Mouse (Mus musculus) heart, embryonic 14.5 days (tissue): Measurements from ENCODE around the gene Nhsl2. TPM values are rescaled to one million over a fixed set of nuclear protein-coding genes. Genes with fewer than 3 reads are reported as not detected.

ENCODE experiments used
- ATAC-seq: fragments of 200-750 bp; cut with Nextera tagmentation; 2 replicates; pipeline ENCODE4 v1.8.0; 2017; ENCODE audit warnings: low read depth, moderate TSS enrichment; ENCODE audit not compliant: insufficient number of reproducible peaks, insufficient read depth, low FRiP score
- H3K27ac ChIP-seq, 2 experiments: fragments of 200-500 bp in 1 of 2; fragments of 300-500 bp in 1 of 2; sonication (generic) in 1 of 2; replicated peaks in 1 of 2; 2 replicates each; pipeline ENCODE4 v1.5.1; 2012 to 2014; ENCODE audit warnings: low read depth in 2 of 2, low read length in 2 of 2, control low read depth in 1 of 2, mild to moderate bottlenecking in 1 of 2, mixed read lengths in 1 of 2; ENCODE audit not compliant: control insufficient read depth in 1 of 2, insufficient read depth in 1 of 2
- H3K27me3 ChIP-seq: fragments of 300-500 bp; sonication (generic); 2 replicates; pipeline ENCODE4 v1.6.1; 2014; ENCODE audit warnings: mild to moderate bottlenecking, low read length, control low read depth; ENCODE audit not compliant: control insufficient read depth, insufficient read depth
- H3K36me3 ChIP-seq: fragments of 300-500 bp; sonication (generic); 2 replicates; pipeline ENCODE4 v1.6.1; 2014; ENCODE audit warnings: mild to moderate bottlenecking, control low read depth, low read length, mixed read lengths; ENCODE audit not compliant: control insufficient read depth, insufficient read depth
- H3K4me1 ChIP-seq, 2 experiments: fragments of 200-500 bp in 1 of 2; fragments of 300-500 bp in 1 of 2; sonication (generic) in 1 of 2; 2 replicates each; pipeline ENCODE4 v1.6.1; 2012 to 2014; ENCODE audit warnings: low read length in 2 of 2, control low read depth in 1 of 2, mixed read lengths in 1 of 2; ENCODE audit not compliant: control insufficient read depth in 2 of 2, insufficient read depth in 2 of 2
- H3K4me2 ChIP-seq: fragments of 300-500 bp; sonication (generic); 2 replicates; pipeline ENCODE4 v1.6.1; 2014; ENCODE audit warnings: mild to moderate bottlenecking, low read length
- H3K4me3 ChIP-seq, 2 experiments: fragments of 200-500 bp in 1 of 2; fragments of 300-500 bp in 1 of 2; sonication (generic) in 1 of 2; 2 replicates each; pipeline ENCODE4 v1.5.1; 2012 to 2014; ENCODE audit warnings: low read length in 2 of 2, mild to moderate bottlenecking in 2 of 2, control low read depth in 1 of 2, low read depth in 1 of 2, moderate library complexity in 1 of 2; ENCODE audit not compliant: control insufficient read depth in 1 of 2, insufficient read depth in 1 of 2
- H3K9ac ChIP-seq: fragments of 300-500 bp; sonication (generic); 2 replicates; pipeline ENCODE4 v1.6.1; 2014; ENCODE audit warnings: mild to moderate bottlenecking, low read length
- H3K9me3 ChIP-seq: fragments of 300-500 bp; sonication (generic); 2 replicates; pipeline ENCODE4 v1.6.1; 2016; ENCODE audit warnings: low read length, control low read depth; ENCODE audit not compliant: control insufficient read depth
- WGBS: fragments of 180-500 bp; shearing (Covaris S2); extraction: QIAGEN DNeasy Blood & Tissue Kit; methylation state at CpG from one replicate; pipeline ENCODE4 v1.1.7; 2014; 5-methylcytosine and 5-hydroxymethylcytosine counted together
- polyA plus RNA-seq: library from polyadenylated mRNA; unstranded; fragments of >200 nt; fragmentation: Nextera tagmentation; extraction: Ambion mirVana; gene quantifications from 2 replicates; pipeline ENCODE4 v1.2.1, GENCODE M21; 2014

Nhsl2 gene
- polyA plus RNA-seq, 1 experiment from 2014 or later, result 15.5 TPM

DNA sequence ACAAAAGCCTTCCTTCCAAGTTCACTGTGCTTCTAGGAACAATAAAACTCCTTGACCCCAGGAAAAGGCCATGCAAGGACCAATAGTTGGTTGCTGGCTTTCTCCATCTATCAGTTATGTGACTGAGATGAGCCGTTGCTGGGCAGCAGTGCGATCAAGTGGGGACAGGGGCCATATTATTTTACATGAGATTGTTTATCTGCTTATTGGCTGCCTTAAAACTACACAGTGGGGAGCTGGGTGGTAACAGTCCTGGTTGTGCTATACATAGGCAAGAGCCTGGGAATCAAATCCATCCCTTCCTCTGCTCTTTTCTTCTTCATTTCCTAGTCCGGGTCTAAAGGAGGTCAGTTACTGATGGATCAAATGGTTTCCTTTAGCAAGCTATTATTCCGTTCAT is 53.4 kb downstream of the Nhsl2 start:
- H3K27ac ChIP-seq, result peak overlapping the region; percentile 15 to 62; a peak in 3 of 4 replicates
- H3K4me2 ChIP-seq, result no peak overlapping the region
- 71% methylated on average over 4 of the region's 4 CpGs for WGBS
- H3K9ac ChIP-seq, result no peak overlapping the region
- no peak for ATAC-seq
- H3K9me3 ChIP-seq, result no peaks in the 10 kb centered on the region
- H3K4me1 ChIP-seq, result no peaks in the 10 kb centered on the region; a peak in 2 of 4 replicates
- no peak overlapping the region for H3K4me3 ChIP-seq
- H3K36me3 ChIP-seq, result no peaks in the 10 kb centered on the region
- H3K27me3 ChIP-seq, result no peaks in the 10 kb centered on the region

DNA sequence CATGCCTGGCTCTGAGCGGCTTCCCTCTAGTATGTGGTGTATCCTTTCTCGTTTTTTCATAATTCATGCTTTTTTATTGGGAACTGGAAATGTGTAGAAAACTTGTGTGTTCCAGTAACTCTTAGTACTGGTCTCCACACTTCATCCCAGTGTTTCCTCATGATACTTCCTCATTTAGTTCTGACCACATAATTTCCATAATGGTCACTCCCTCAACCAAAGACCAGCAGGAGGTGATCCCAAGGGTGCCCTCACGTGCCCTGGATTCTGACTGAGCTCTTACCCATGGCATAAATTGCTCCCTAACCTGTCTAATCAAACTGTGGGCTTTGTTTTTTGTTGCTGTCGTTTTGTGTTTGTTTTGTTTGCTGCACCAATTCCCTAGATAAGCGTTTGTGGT is 58.1 kb downstream of the Nhsl2 start:
- Histone ChIP-seq H3K4me1 (peaks cover 0 to 3% of the 10 kb centered on the region in 2 experiments; a peak in 1 of 4 replicates), H3K4me2 (no peak overlapping the region), H3K9ac (no peak overlapping the region), H3K9me3 (no peaks in the 10 kb centered on the region), H3K27ac (no peak overlapping the region), H3K4me3 (no peak overlapping the region), H3K36me3 (no peaks in the 10 kb centered on the region), H3K27me3 (no peaks in the 10 kb centered on the region)
- no peak for ATAC-seq
- WGBS, result 53% methylated on average over 5 of the region's 5 CpGs

DNA sequence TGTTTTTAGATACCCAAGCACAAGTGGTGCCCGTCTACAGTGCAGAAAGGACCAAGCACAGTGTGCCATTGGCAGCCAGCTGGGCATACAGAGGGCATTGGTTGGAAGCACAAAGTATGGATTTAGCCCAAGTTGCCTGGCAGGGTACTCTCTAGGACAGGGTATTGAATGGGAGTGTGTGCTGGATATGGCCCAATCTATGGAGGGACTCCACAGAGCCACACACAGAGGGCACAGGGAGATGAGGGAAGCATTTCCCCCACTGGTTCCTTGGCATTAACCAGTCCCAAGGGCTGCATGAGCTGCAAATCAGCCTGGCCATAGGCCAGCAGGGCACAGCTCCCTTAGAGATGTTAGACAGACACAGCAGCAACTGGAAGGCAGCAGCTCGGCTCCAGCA is 79.9 kb downstream of the Nhsl2 start:
- H3K9me3 ChIP-seq, result no peaks in the 10 kb centered on the region
- H3K27ac ChIP-seq, result no peak overlapping the region
- 66% methylated on average over 2 of the region's 2 CpGs for WGBS
- no peaks in the 10 kb centered on the region for H3K27me3 ChIP-seq
- H3K36me3 ChIP-seq, result no peaks in the 10 kb centered on the region
- no peak overlapping the region for H3K9ac ChIP-seq
- H3K4me1 ChIP-seq, result peaks cover 0 to 2% of the 10 kb centered on the region in 2 experiments; a peak in 1 of 4 replicates
- no peak for ATAC-seq
- H3K4me3 ChIP-seq, result no peak overlapping the region
- no peak overlapping the region for H3K4me2 ChIP-seq

- H3K9me3 ChIP-seq, result no peaks in the 10 kb centered on the region
- H3K27me3 ChIP-seq, result no peaks in the 10 kb centered on the region
These were observed 81.1 kb downstream of the Nhsl2 start for GRCm38 (mm10) chrX:101930301-101930700.

DNA sequence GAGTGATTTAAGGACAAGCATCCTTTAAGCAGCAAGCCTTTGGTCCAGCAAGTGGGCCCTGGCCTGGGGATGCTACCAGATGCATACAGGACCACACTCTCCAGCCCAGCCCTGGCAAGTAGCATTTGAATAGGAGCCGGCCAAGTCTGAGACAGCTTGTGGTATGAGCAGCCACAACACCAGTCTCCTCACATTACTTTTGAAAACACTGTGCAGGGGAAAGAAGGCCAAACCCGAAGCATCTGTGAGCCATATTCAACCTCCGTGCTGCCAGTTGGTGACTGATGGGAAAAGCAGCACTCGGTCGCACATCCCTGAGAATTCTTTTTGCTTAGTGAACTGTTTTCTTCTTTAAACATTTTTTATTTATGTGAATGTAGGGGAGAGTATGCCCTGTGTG is 81.8 kb downstream of the Nhsl2 start:
- H3K27me3 ChIP-seq, result no peaks in the 10 kb centered on the region
- peaks cover 0 to 2% of the 10 kb centered on the region in 2 experiments; a peak in 1 of 4 replicates for H3K4me1 ChIP-seq
- no peak overlapping the region for H3K9ac ChIP-seq
- no peak for ATAC-seq
- H3K4me2 ChIP-seq, result no peak overlapping the region
- H3K27ac ChIP-seq, result no peak overlapping the region
- no peaks in the 10 kb centered on the region for H3K36me3 ChIP-seq
- 81% methylated on average over 5 of the region's 5 CpGs for WGBS
- H3K9me3 ChIP-seq, result no peaks in the 10 kb centered on the region
- no peak overlapping the region for H3K4me3 ChIP-seq

More at GRCm38 (mm10) chrX:101930301-101930700, 81.1 kb downstream of the Nhsl2 start:
- no peak for ATAC-seq
- Histone ChIP-seq H3K27ac (no peak overlapping the region), H3K4me3 (no peak overlapping the region), H3K4me2 (no peak overlapping the region), H3K36me3 (no peaks in the 10 kb centered on the region), H3K4me1 (peaks cover 0 to 2% of the 10 kb centered on the region in 2 experiments; a peak in 1 of 4 replicates), H3K9ac (no peak overlapping the region)
- WGBS, result 81% methylated on average over 6 of the region's 6 CpGs

DNA sequence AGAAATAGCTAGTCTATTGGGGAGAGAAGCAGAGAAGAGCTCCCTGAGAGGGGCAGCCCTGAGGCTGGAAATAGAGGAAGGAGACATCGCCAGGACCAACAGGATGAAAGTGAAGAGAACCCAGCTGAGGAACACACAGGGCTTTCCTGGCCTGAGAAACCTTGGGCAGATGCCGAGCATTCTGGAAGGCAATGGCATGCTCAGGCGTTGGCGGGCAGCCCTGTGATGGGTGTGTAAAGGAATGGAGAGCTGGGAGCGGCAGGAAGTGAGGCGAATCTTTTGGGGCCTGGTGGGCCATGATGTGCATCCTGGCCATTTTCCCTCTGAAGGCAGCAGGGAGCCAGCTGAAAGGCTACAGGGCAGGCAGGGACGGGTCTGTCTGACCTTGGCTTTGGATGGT is 83.1 kb downstream of the Nhsl2 start:
- no peak for ATAC-seq
- H3K27me3 ChIP-seq, result no peaks in the 10 kb centered on the region
- no peaks in the 10 kb centered on the region for H3K36me3 ChIP-seq
- H3K9me3 ChIP-seq, result no peaks in the 10 kb centered on the region
- H3K27ac ChIP-seq, result no peak overlapping the region
- no peak overlapping the region for H3K9ac ChIP-seq
- peaks cover 0 to 2% of the 10 kb centered on the region in 2 experiments; a peak in 1 of 4 replicates for H3K4me1 ChIP-seq
- no peak overlapping the region for H3K4me2 ChIP-seq
- H3K4me3 ChIP-seq, result no peak overlapping the region
- 59% methylated on average over 7 of the region's 7 CpGs for WGBS

DNA sequence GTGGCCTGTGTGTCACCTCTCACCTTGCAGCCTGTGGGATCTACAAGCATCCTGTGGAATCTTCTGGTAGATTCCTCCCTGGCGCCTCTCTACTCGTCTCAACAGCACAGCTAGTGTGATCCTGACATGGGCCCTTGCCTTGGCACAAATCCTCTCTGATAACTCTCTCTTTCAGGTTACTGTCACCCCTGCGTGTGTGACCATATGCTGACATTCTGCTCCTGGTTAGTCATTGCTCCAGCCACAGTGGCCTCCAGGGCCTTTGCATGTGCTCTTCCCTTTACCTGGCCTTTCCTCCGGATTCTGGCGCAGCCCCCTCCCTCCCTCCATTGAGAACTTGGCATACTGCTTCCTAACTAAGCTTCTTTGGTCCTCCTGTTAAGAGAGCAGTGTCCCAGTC is 84.2 kb downstream of the Nhsl2 start:
- H3K4me2 ChIP-seq, result no peak overlapping the region
- no peaks in the 10 kb centered on the region for H3K36me3 ChIP-seq
- no peak overlapping the region for H3K27ac ChIP-seq
- no peak overlapping the region for H3K9ac ChIP-seq
- no peaks in the 10 kb centered on the region for H3K9me3 ChIP-seq
- H3K4me3 ChIP-seq, result no peak overlapping the region
- peaks cover 0 to 2% of the 10 kb centered on the region in 2 experiments; a peak in 1 of 4 replicates for H3K4me1 ChIP-seq
- 76% methylated on average over 5 of the region's 5 CpGs for WGBS
- no peak for ATAC-seq
- H3K27me3 ChIP-seq, result no peaks in the 10 kb centered on the region

- Histone ChIP-seq H3K27me3 (no peaks in the 10 kb centered on the region), H3K4me3 (no peak overlapping the region), H3K4me1 (peaks cover 0 to 2% of the 10 kb centered on the region in 2 experiments; a peak in 1 of 4 replicates), H3K9me3 (no peaks in the 10 kb centered on the region), H3K27ac (no peak overlapping the region), H3K4me2 (no peak overlapping the region), H3K9ac (no peak overlapping the region), H3K36me3 (no peaks in the 10 kb centered on the region)
- no peak for ATAC-seq
- 46% methylated on average over 3 of the region's 3 CpGs for WGBS
These were observed 86.2 kb downstream of the Nhsl2 start for GRCm38 (mm10) chrX:101935291-101935840.
